Mouse (Mus musculus) G1E (cell line): ENCODE results near the gene Adh7. TPM values are rescaled to one million over a fixed set of nuclear protein-coding genes. Genes with fewer than 3 reads are reported as not detected.

Source experiments
- ATAC-seq: 2 replicates; pipeline ENCODE4 v1.8.0; 2016; ENCODE audit warnings: mild to moderate bottlenecking; ENCODE audit not compliant: insufficient number of reproducible peaks, poor library complexity, low FRiP score, severe bottlenecking; ENCODE audit errors: extremely low read depth
- DNase-seq: peaks from one replicate; pipeline ENCODE4 v3.0.0; 2012; ENCODE audit warnings: low spot score
- H3K27me3 ChIP-seq: 2 replicates; pipeline ENCODE4 v1.6.1; 2012; ENCODE audit warnings: mild to moderate bottlenecking, low read length, inconsistent platforms; ENCODE audit not compliant: insufficient read depth
- H3K36me3 ChIP-seq: replicated peaks from 2 replicates; pipeline ENCODE3; 2012; ENCODE audit warnings: mild to moderate bottlenecking, inconsistent platforms
- H3K4me1 ChIP-seq: 2 replicates; pipeline ENCODE4 v1.6.1; 2012; ENCODE audit warnings: low read depth, low read length, inconsistent platforms, mixed read lengths; ENCODE audit not compliant: insufficient read depth
- H3K4me3 ChIP-seq: 2 replicates; pipeline ENCODE4 v1.5.1; 2012; ENCODE audit warnings: low read depth, mild to moderate bottlenecking, inconsistent platforms, low read length, moderate library complexity, mixed read lengths
- H3K9me3 ChIP-seq: replicated peaks from 2 replicates; pipeline ENCODE4 v1.6.1; 2012; ENCODE audit warnings: inconsistent platforms
- CTCF ChIP-seq: IDR thresholded peaks from 2 replicates; pipeline ENCODE4 v1.5.1; 2012; ENCODE audit warnings: low read depth, low read length, inconsistent platforms, mixed read lengths
- GATA1 ChIP-seq: IDR thresholded peaks from 2 replicates; pipeline ENCODE4 v1.6.1; 2012; ENCODE audit warnings: borderline replicate concordance, low read length, inconsistent platforms, mixed read lengths
- GATA2 ChIP-seq: IDR thresholded peaks from 2 replicates; pipeline ENCODE4 v1.6.1; 2012; ENCODE audit warnings: low read depth, low read length, inconsistent platforms, borderline replicate concordance
- POLR2AphosphoS5 ChIP-seq: IDR thresholded peaks from 2 replicates; pipeline ENCODE4 v1.6.1; 2012; ENCODE audit warnings: low read depth, low read length, inconsistent platforms; ENCODE audit not compliant: insufficient replicate concordance
- TAL1 ChIP-seq: conservative IDR thresholded peaks from 2 replicates; pipeline ENCODE4 v1.6.1; 2012; ENCODE audit warnings: low read depth, low read length, inconsistent platforms, mixed read lengths
- polyA plus RNA-seq: library from polyadenylated mRNA; stranded (reverse); fragments of >175 nt; gene quantifications from 2 replicates; pipeline ENCODE4 v1.2.3, GENCODE M21; 2012
- total RNA-seq, 2 experiments: library from RNA; stranded (forward) in 1 of 2; stranded (reverse) in 1 of 2; fragments of 200-1000 nt in 1 of 2; fragments of >200 nt in 1 of 2; fragmentation: Nextera tagmentation in 1 of 2; gene quantifications; 2 replicates each; pipeline ENCODE4 v1.2.3; 2014 to 2017

Gene Adh7
- total and polyA plus RNA-seq, 3 experiments = 0.05 TPM; not detected in 2

- Histone ChIP-seq H3K4me3 (no peak overlapping the region), H3K27me3 (peaks cover 10% of the 10 kb centered on the region), H3K36me3 (no peaks in the 10 kb centered on the region), H3K9me3 (no peaks in the 10 kb centered on the region), H3K4me1 (no peaks in the 10 kb centered on the region)
- TF ChIP-seq GATA2 (no peak), GATA1 (no peak), POLR2AphosphoS5 (no peak), TAL1 (no peak), CTCF (no peak)
- DNase-seq = no peak
- ATAC-seq = no peak
These were observed 21.9 kb downstream of the Adh7 start for GRCm38 (mm10) chr3:138239461-138239860.

GRCm38 (mm10) chr3:138240411-138240810, 22.9 kb downstream of the Adh7 start:
- Histone ChIP-seq H3K4me3 (no peak overlapping the region), H3K36me3 (no peaks in the 10 kb centered on the region), H3K9me3 (no peaks in the 10 kb centered on the region), H3K27me3 (peaks cover 12% of the 10 kb centered on the region), H3K4me1 (no peaks in the 10 kb centered on the region)
- ATAC-seq = no peak
- TF ChIP-seq GATA1 (no peak), GATA2 (no peak), TAL1 (no peak), POLR2AphosphoS5 (no peak), CTCF (no peak)
- DNase-seq = no peak

DNA sequence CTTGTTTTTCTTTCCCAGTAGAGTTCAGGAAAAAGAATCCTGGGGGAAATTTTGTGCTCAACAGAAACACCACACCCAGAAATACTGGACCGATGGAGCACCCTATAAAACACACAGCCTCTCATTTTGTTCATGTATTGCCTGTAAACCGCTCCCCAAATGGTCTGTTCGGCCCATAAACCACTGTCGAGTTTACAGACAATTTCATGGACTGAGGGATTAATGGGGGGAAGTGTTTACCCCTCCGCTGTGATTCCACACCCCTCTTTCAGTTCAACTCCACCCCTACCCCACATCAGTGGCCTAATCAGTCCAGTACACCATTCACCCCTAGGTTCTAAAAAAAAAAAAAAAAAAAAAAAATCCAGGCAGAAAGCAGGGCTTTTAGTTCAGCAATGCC, 23.4 kb downstream of the Adh7 start:
- TF ChIP-seq TAL1 (no peak), GATA2 (no peak), CTCF (no peak), POLR2AphosphoS5 (no peak), GATA1 (no peak)
- no peaks in the 10 kb centered on the region for H3K36me3 ChIP-seq
- H3K4me1 ChIP-seq = no peaks in the 10 kb centered on the region
- ATAC-seq = no peak
- DNase-seq = no peak
- no peaks in the 10 kb centered on the region for H3K9me3 ChIP-seq
- no peak overlapping the region for H3K4me3 ChIP-seq
- peaks cover 12% of the 10 kb centered on the region for H3K27me3 ChIP-seq

DNA sequence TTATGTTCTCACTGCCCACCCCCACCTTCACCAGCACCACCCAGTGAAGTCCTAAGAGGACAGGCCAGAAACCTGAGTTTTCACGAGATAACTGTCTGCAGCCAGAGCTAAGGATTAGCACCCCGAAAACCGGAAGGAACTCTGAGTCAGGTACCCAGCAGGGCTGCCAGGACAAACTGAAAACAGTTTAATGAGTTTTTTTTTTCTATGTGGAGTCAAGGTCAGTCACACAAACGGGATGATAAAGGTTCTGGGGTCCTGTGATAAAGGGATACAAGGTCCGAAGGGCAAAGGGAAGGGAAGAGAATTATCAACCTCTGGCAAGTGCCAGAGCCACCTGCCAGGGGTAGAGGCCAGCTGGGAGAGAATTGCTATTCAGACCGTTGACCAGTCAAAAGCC, 23.8 kb downstream of the Adh7 start:
- ATAC-seq (no peak), DNase-seq (no peak)
- TF ChIP-seq TAL1 = no peak
- no peak for TF ChIP-seq GATA2
- TF ChIP-seq CTCF = no peak
- no peak for TF ChIP-seq GATA1
- H3K9me3 ChIP-seq = no peaks in the 10 kb centered on the region
- no peaks in the 10 kb centered on the region for H3K4me1 ChIP-seq
- no peak overlapping the region for H3K4me3 ChIP-seq
- H3K27me3 ChIP-seq = peaks cover 12% of the 10 kb centered on the region
- no peaks in the 10 kb centered on the region for H3K36me3 ChIP-seq

DNA sequence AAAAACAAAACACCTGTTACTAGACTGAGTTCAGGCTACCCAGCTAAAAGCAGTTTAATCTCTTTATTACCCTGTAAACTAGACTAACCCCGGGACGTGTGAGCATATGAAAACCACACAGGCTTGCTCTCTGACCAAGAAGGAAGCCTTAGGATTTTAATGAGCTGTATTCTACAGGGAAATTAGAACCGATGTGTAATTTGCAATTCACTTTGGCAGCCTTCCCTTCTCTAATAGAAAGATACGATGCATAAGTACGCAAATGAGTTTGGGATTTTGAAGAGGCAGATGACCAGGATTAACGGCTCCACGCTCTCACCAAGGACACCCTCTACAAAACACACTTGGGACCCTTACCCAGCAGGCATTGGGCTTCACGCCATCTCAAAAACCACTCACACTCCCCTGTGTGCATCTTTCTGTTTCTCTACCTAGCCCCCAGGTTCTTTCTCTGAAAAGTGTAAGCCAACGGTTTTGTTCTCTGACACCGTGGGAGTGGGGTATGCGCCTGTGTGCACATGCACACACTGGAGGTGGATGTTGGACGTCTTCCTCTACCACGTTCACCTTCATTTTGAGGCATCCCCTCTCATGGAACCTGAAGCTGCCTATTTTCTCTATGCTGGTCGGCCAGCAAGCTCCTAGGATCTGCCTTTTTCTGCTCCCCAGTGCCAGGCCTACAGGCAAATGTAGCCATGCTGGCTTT, 24.6 kb downstream of the Adh7 start:
- Histone ChIP-seq H3K27me3 (peaks cover 12% of the 10 kb centered on the region), H3K36me3 (no peaks in the 10 kb centered on the region), H3K9me3 (no peaks in the 10 kb centered on the region), H3K4me3 (no peak overlapping the region), H3K4me1 (no peaks in the 10 kb centered on the region)
- DNase-seq (no peak), ATAC-seq (no peak)
- no peak for TF ChIP-seq GATA2
- no peak for TF ChIP-seq POLR2AphosphoS5
- no peak for TF ChIP-seq TAL1
- no peak for TF ChIP-seq CTCF
- TF ChIP-seq GATA1 = no peak

GRCm38 (mm10) chr3:138242933-138243332, 25.4 kb downstream of the Adh7 start:
- Histone ChIP-seq H3K4me1 (no peaks in the 10 kb centered on the region), H3K36me3 (no peaks in the 10 kb centered on the region), H3K9me3 (no peaks in the 10 kb centered on the region), H3K27me3 (peaks cover 12% of the 10 kb centered on the region), H3K4me3 (no peak overlapping the region)
- DNase-seq = no peak
- TF ChIP-seq TAL1 = no peak
- TF ChIP-seq CTCF = no peak
- no peak for TF ChIP-seq POLR2AphosphoS5
- no peak for TF ChIP-seq GATA1
- TF ChIP-seq GATA2 = no peak
- no peak for ATAC-seq
